Mouse (Mus musculus) myocyte (in vitro differentiated cells): ENCODE results near the gene 1700020N01Rik.

Experiments
- CEBPB ChIP-seq: IDR thresholded peaks from 2 replicates; pipeline ENCODE4 v1.6.1; 2011; ENCODE audit warnings: mild to moderate bottlenecking, moderate library complexity; ENCODE audit not compliant: poor library complexity, insufficient read depth, severe bottlenecking
- MYOD1 ChIP-seq, 3 experiments: IDR thresholded peaks; one replicate each; pipeline ENCODE4 v1.6.1; 2011; ENCODE audit warnings: control low read depth in 2 of 3, low read depth in 2 of 3, mild to moderate bottlenecking in 2 of 3, moderate library complexity in 1 of 3; ENCODE audit not compliant: insufficient read length in 2 of 3, control insufficient read depth in 1 of 3
- POLR2A ChIP-seq: IDR thresholded peaks from one replicate; pipeline ENCODE4 v1.6.1; 2011; ENCODE audit warnings: low read depth, mild to moderate bottlenecking, control low read depth, moderate library complexity; ENCODE audit not compliant: insufficient read length

- no peak for TF ChIP-seq POLR2A
- no peak for TF ChIP-seq MYOD1 (IDR thresholded peaks at IDR 0.05; ENCODE audit: control insufficient read depth in 1 of 3, insufficient read length in 2 of 3, low read depth in 2 of 3)
- no peak for TF ChIP-seq CEBPB
Measured at GRCm38 (mm10) chr10:21606931-21607330, 14.0 kb downstream of the 1700020N01Rik start.
